Mouse (Mus musculus) hindbrain, embryonic 16.5 days (tissue): ENCODE measurements around the gene Zbtb17. TPM values are rescaled to one million over a fixed set of nuclear protein-coding genes. Genes with fewer than 3 reads are reported as not detected.

Experiments used
- ATAC-seq: fragments of 200-750 bp; cut with Nextera tagmentation; 2 replicates; pipeline ENCODE4 v1.8.0; 2017; ENCODE audit warnings: moderate TSS enrichment, moderate library complexity
- H3K27ac ChIP-seq: fragments of 300-500 bp; sonication (generic); 2 replicates; pipeline ENCODE4 v1.5.1; 2014; ENCODE audit warnings: low read depth, mild to moderate bottlenecking, control low read depth, low read length, moderate library complexity
- H3K27me3 ChIP-seq: fragments of 300-500 bp; sonication (generic); replicated peaks from 2 replicates; pipeline ENCODE4 v1.6.1; 2014; ENCODE audit warnings: low read length; ENCODE audit not compliant: control insufficient read depth, insufficient read depth
- H3K36me3 ChIP-seq: fragments of 300-500 bp; sonication (generic); 2 replicates; pipeline ENCODE4 v1.6.1; 2014; ENCODE audit warnings: mild to moderate bottlenecking, low read length, moderate library complexity, mixed read lengths; ENCODE audit not compliant: control insufficient read depth, insufficient read depth
- H3K4me1 ChIP-seq: fragments of 300-500 bp; sonication (generic); 2 replicates; pipeline ENCODE4 v1.6.1; 2014; ENCODE audit warnings: low read depth, low read length; ENCODE audit not compliant: control insufficient read depth, insufficient read depth
- H3K4me2 ChIP-seq: fragments of 300-500 bp; sonication (generic); 2 replicates; pipeline ENCODE4 v1.6.1; 2014; ENCODE audit warnings: mild to moderate bottlenecking, low read length, control low read depth, moderate library complexity
- H3K4me3 ChIP-seq: fragments of 300-500 bp; sonication (generic); 2 replicates; pipeline ENCODE4 v1.5.1; 2014; ENCODE audit warnings: mild to moderate bottlenecking, low read length, control low read depth, moderate library complexity
- H3K9ac ChIP-seq: fragments of 300-500 bp; sonication (generic); 2 replicates; pipeline ENCODE4 v1.6.1; 2014; ENCODE audit warnings: low read depth, mild to moderate bottlenecking, control low read depth, low read length, moderate library complexity
- H3K9me3 ChIP-seq: fragments of 300-500 bp; sonication (generic); 2 replicates; pipeline ENCODE4 v1.6.1; 2014; ENCODE audit warnings: mild to moderate bottlenecking, low read length, moderate library complexity; ENCODE audit not compliant: control insufficient read depth
- WGBS: fragments of 180-500 bp; shearing (Covaris S2); extraction: QIAGEN DNeasy Blood & Tissue Kit; methylation state at CpG from one replicate; pipeline ENCODE4 v1.1.7; 2014; 5-methylcytosine and 5-hydroxymethylcytosine counted together
- polyA plus RNA-seq: library from polyadenylated mRNA; unstranded; fragments of >200 nt; fragmentation: Nextera tagmentation; extraction: Ambion mirVana; gene quantifications from 2 replicates; pipeline ENCODE4 v1.2.1, GENCODE M21; 2015

The Zbtb17 gene
- polyA plus RNA-seq, 1 experiment from 2014 or later: 39.5 TPM

- Histone ChIP-seq H3K27ac (no peak overlapping the region), H3K27me3 (no peaks in the 10 kb centered on the region), H3K4me2 (no peak overlapping the region), H3K36me3 (no peaks in the 10 kb centered on the region), H3K9ac (no peak overlapping the region), H3K9me3 (no peaks in the 10 kb centered on the region), H3K4me1 (peaks cover 7% of the 10 kb centered on the region), H3K4me3 (no peak overlapping the region)
- 61% methylated on average over 4 of the region's 4 CpGs for WGBS
- no peak for ATAC-seq
These were observed 56.2 kb downstream of the Zbtb17 start for GRCm38 (mm10) chr4:141500637-141501036.

- 63% methylated on average over 5 of the region's 5 CpGs for WGBS
- Histone ChIP-seq H3K4me3 (no peak overlapping the region), H3K9ac (no peak overlapping the region), H3K36me3 (no peaks in the 10 kb centered on the region), H3K4me1 (peaks cover 7% of the 10 kb centered on the region), H3K9me3 (no peaks in the 10 kb centered on the region), H3K27ac (no peak overlapping the region), H3K4me2 (no peak overlapping the region), H3K27me3 (no peaks in the 10 kb centered on the region)
- no peak for ATAC-seq
These were observed 56.6 kb downstream of the Zbtb17 start for GRCm38 (mm10) chr4:141501058-141501457.

GRCm38 (mm10) chr4:141502723-141503122 is 58.3 kb downstream of the Zbtb17 start:
- Histone ChIP-seq H3K9me3 (no peaks in the 10 kb centered on the region), H3K4me1 (peaks cover 16% of the 10 kb centered on the region), H3K9ac (no peak overlapping the region), H3K27ac (peak overlapping the region; percentile 6; the same call in 1 of the 2 replicates), H3K36me3 (no peaks in the 10 kb centered on the region), H3K27me3 (no peaks in the 10 kb centered on the region), H3K4me3 (no peak overlapping the region), H3K4me2 (no peak overlapping the region)
- WGBS: 61% methylated on average over 5 of the region's 5 CpGs
- no peak for ATAC-seq

- H3K4me2 ChIP-seq: no peak overlapping the region
- H3K36me3 ChIP-seq: no peaks in the 10 kb centered on the region
- H3K27me3 ChIP-seq: no peaks in the 10 kb centered on the region
- H3K9ac ChIP-seq: no peak overlapping the region
- H3K9me3 ChIP-seq: no peaks in the 10 kb centered on the region
- 84% methylated on average over 4 of the region's 4 CpGs for whole genome bisulfite sequencing
- no peak for ATAC-seq
- H3K4me3 ChIP-seq: no peak overlapping the region
- no peak overlapping the region; the same call in 1 of the 2 replicates for H3K27ac ChIP-seq
- peaks cover 16% of the 10 kb centered on the region for H3K4me1 ChIP-seq
These were observed 60.0 kb downstream of the Zbtb17 start for GRCm38 (mm10) chr4:141504471-141504870.

GRCm38 (mm10) chr4:141505810-141506209 is 61.4 kb downstream of the Zbtb17 start:
- peaks cover 16% of the 10 kb centered on the region for H3K4me1 ChIP-seq
- ATAC-seq: no peak

GRCm38 (mm10) chr4:141506352-141506751 is 61.9 kb downstream of the Zbtb17 start:
- Histone ChIP-seq H3K36me3 (no peaks in the 10 kb centered on the region), H3K9me3 (no peaks in the 10 kb centered on the region), H3K4me2 (peak overlapping the region; percentile 35), H3K27ac (peak overlapping the region; percentile 64), H3K4me1 (peaks cover 15% of the 10 kb centered on the region), H3K27me3 (no peaks in the 10 kb centered on the region), H3K4me3 (no peak overlapping the region), H3K9ac (peak overlapping the region; percentile 39; the same call in 1 of the 2 replicates)
- peak; percentile 84 for ATAC-seq
- 53% methylated on average over 10 of the region's 10 CpGs for WGBS

More at GRCm38 (mm10) chr4:141505810-141506209, 61.4 kb downstream of the Zbtb17 start:
- peak overlapping the region; percentile 64 for H3K27ac ChIP-seq
- H3K9ac ChIP-seq: no peak overlapping the region
- no peaks in the 10 kb centered on the region for H3K36me3 ChIP-seq
- WGBS: 95% methylated on average over 10 of the region's 11 CpGs
- H3K4me3 ChIP-seq: no peak overlapping the region
- no peaks in the 10 kb centered on the region for H3K27me3 ChIP-seq
- H3K4me2 ChIP-seq: no peak overlapping the region
- no peaks in the 10 kb centered on the region for H3K9me3 ChIP-seq

- H3K27me3 ChIP-seq: no peaks in the 10 kb centered on the region
- no peak overlapping the region for H3K4me2 ChIP-seq
- peaks cover 12% of the 10 kb centered on the region for H3K4me1 ChIP-seq
- H3K36me3 ChIP-seq: no peaks in the 10 kb centered on the region
- H3K4me3 ChIP-seq: no peak overlapping the region
- no peaks in the 10 kb centered on the region for H3K9me3 ChIP-seq
- no peak for ATAC-seq
- WGBS: 73% methylated on average over 10 of the region's 10 CpGs
- no peak overlapping the region for H3K9ac ChIP-seq
- H3K27ac ChIP-seq: peak overlapping the region; percentile 64
These were observed 62.4 kb downstream of the Zbtb17 start for GRCm38 (mm10) chr4:141506893-141507292.

GRCm38 (mm10) chr4:141510457-141510856 is 66.0 kb downstream of the Zbtb17 start:
- Histone ChIP-seq H3K36me3 (no peaks in the 10 kb centered on the region; the same call in 1 of the 2 replicates), H3K4me1 (peaks cover 16% of the 10 kb centered on the region), H3K9me3 (no peaks in the 10 kb centered on the region), H3K9ac (no peak overlapping the region), H3K4me3 (no peak overlapping the region), H3K27me3 (no peaks in the 10 kb centered on the region), H3K4me2 (no peak overlapping the region), H3K27ac (no peak overlapping the region)
- 82% methylated on average over 13 of the region's 13 CpGs for WGBS
- no peak for ATAC-seq

- Histone ChIP-seq H3K27ac (no peak overlapping the region), H3K36me3 (peaks cover 9% of the 10 kb centered on the region), H3K9ac (no peak overlapping the region), H3K9me3 (no peaks in the 10 kb centered on the region), H3K4me2 (no peak overlapping the region), H3K4me1 (peaks cover 10% of the 10 kb centered on the region; the same call in 1 of the 2 replicates), H3K4me3 (no peak overlapping the region), H3K27me3 (no peaks in the 10 kb centered on the region)
- no peak for ATAC-seq
- WGBS: 77% methylated on average over 6 of the region's 6 CpGs
These were observed 67.7 kb downstream of the Zbtb17 start for GRCm38 (mm10) chr4:141512145-141512544.
